Mouse (Mus musculus): ENCODE results near the gene Ccnl2.
A peak's percentile ranks its signal among the peaks of the same experiment; 100 is the strongest.

Gene Ccnl2

DNA sequence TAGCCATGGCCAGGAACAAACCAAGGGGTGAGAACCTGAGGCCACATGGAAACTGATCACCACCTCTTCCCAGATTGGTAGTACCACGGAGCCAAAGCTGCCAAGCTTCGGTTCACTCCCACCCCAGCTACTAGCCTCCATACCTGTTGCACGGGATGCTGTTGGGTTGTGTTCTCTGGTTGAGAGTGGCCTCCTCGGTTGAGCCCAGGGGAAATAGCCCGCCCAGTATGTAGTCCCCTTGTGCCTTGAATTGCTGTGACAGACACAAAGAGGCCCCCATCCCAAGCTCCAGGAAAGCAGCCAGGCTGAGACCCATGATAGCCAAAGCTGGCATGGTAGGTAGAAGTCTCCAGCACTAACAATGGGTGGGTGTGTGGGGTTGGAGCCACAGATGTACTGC lies 50.7 kb downstream of the Ccnl2 start, which contains the start of gene Tas1r3:
TSS of gene Tas1r3 (minus strand) at position 362 of the 400 bp plus-strand sequence.
- no peak for DNase-seq (ENCODE audit: low spot score in 2 of 2)

- no peak for DNase-seq (ENCODE audit: low spot score in 2 of 2)
Observed at GRCm38 (mm10) chr4:155868614-155869298, 56.5 kb downstream of the Ccnl2 start.

DNA sequence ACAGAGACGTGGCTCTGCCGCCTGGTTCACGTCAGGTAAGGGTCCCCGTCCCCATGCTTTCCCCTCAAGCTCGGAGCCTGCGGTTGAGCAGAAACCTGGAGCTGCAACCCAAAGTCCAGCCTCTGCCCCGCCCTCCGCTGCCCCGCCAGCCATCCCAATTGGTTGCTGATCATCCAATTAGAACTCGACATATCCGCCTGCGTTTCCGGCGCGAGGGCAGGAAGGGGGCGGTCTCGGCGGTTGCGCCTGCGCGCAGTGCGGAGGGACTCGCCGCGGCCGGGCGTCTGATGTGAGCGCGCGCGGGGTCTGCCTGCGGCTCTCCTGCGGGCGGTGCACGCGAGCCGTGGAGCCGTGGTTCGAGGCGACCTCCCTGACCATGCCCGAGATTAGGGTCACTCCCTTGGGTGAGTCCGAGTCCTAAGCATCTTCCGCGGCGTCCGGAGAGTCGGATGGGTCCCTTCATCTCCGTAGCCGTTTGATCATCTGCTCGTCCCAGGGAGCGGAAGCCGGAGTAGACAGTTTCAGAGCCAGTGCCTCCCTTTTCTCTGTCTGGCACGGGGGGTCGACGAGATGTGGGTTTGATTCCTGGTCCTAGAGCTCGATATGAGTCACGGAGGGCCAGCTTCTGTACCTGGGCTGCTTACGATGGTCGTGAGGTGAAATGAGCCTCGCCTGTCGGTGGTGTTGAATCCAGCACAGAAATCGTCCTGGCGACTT lies 57.2 kb downstream of the Ccnl2 start, which contains the start of the genes Cptp and Ints11:
TSS of gene Cptp (minus strand) at position 124 of the 717 bp plus-strand sequence.
TSS of gene Ints11 (plus strand) at position 230 of the 717 bp plus-strand sequence.
- DNase-seq (ENCODE audit: low spot score in 2 of 2): peak; percentile 95 to 97

GRCm38 (mm10) chr4:155871404-155871803 lies 59.1 kb downstream of the Ccnl2 start:
- DNase-seq (ENCODE audit: low spot score in 2 of 2): no peak
